Mouse (Mus musculus): ENCODE measurements at regions not wholly inside any gene's neighbourhood (a gene's known extent, or its start where the extent isn't known, plus 50 kb on each side); places are given as distances from the start of the nearest gene placed in this dataset.

DNA sequence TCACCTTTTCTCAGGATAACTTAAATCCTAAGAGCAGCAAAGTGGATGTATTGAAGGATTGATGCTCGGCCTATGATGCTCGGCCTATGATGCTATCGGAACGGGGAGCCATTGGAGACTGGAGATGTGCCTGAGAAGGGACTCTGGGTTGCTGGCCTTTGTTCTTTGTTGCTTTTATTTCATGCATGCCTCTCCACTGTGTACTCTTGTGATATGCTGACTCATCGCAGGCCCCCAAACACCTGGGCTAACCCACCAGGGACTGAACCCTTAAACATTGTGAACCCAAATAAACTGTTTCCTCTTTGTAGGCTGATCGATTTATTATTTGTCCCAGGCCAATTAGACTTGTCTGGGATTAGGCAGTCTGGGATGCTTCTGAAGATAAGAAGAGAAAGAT, 61.9 kb downstream of the Pdcl3 start:
- Histone ChIP-seq H3K4me1 (ENCODE audit: control insufficient read depth, insufficient read depth, low read length) (no peaks in the 10 kb centered on the region), H3K36me3 (ENCODE audit: control insufficient read depth, insufficient read depth, low read length) (no peaks in the 10 kb centered on the region), H3K27me3 (ENCODE audit: control insufficient read depth, insufficient read depth, low read length) (no peaks in the 10 kb centered on the region), H3K4me2 (no peak overlapping the region), H3K9me3 (replicated peaks; ENCODE audit: control insufficient read depth, low read length) (peaks cover 2% of the 10 kb centered on the region; the same call in 1 of the 2 replicates), H3K27ac (ENCODE audit: low read depth, low read length) (no peak overlapping the region), H3K9ac (ENCODE audit: low read depth, low read length) (no peak overlapping the region), H3K4me3 (ENCODE audit: low read depth, low read length) (no peak overlapping the region)
- WGBS (ENCODE audit: insufficient replicate concordance), result 90% methylated on average over 6 of the region's 6 CpGs
- no peak for ATAC-seq (replicated peaks; ENCODE audit: insufficient number of reproducible peaks, low FRiP score, low TSS enrichment)

DNA sequence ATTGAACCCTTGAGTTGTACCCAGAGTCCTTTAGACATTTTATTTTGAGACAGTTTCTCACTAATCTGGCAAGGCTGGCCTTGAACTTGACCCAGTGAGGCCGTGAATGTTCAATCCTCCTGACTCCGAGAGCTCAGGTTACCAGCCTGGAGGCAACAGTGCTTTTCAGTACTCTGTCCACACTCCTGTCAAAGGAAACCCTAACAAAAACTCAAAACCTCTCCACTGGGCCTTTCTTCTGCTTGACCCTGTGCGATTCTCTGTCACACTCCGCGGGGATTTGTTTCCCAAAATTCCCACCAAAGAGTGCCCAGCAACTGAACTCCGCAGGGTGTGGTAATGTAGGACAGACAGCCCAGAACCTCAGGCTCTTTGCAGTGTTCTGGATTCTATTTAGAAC, 71.9 kb downstream of the Pdcl3 start:
- ATAC-seq (replicated peaks; ENCODE audit: insufficient number of reproducible peaks, low FRiP score, low TSS enrichment), result no peak
- no peaks in the 10 kb centered on the region for H3K36me3 ChIP-seq (ENCODE audit: control insufficient read depth, insufficient read depth, low read length)
- no peak overlapping the region for H3K9ac ChIP-seq (ENCODE audit: low read depth, low read length)
- WGBS (ENCODE audit: insufficient replicate concordance), result 79% methylated on average over 6 of the region's 6 CpGs
- no peak overlapping the region for H3K4me2 ChIP-seq
- H3K4me3 ChIP-seq (ENCODE audit: low read depth, low read length), result no peak overlapping the region
- no peaks in the 10 kb centered on the region for H3K27me3 ChIP-seq (ENCODE audit: control insufficient read depth, insufficient read depth, low read length)
- H3K4me1 ChIP-seq (ENCODE audit: control insufficient read depth, insufficient read depth, low read length), result no peaks in the 10 kb centered on the region
- H3K9me3 ChIP-seq (replicated peaks; ENCODE audit: control insufficient read depth, low read length), result no peaks in the 10 kb centered on the region
- H3K27ac ChIP-seq (ENCODE audit: low read depth, low read length), result no peak overlapping the region

DNA sequence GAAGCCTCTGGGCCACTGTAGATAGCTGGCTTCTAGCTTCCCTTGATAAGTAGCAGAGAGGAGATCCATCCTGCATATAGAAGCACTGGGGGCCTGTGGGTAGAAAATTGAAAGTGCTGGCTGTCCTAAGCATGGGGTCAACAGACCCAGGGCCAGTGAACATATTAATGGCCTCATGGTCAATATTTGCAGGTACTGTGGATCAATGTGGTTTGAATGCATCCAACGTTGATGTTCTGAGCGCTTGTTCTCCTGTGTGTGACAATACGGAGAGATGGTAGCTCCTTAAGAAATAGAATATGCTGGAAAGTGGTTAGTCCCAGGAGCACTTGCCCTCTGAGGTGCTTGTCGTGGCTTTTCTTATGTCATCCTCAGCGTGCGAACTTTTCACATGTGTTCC, 77.1 kb downstream of the Pdcl3 start:
- no peaks in the 10 kb centered on the region for H3K27me3 ChIP-seq (ENCODE audit: control insufficient read depth, insufficient read depth, low read length)
- H3K4me1 ChIP-seq (ENCODE audit: control insufficient read depth, insufficient read depth, low read length), result peaks cover 3% of the 10 kb centered on the region; the same call in 1 of the 2 replicates
- no peaks in the 10 kb centered on the region for H3K9me3 ChIP-seq (replicated peaks; ENCODE audit: control insufficient read depth, low read length)
- ATAC-seq (replicated peaks; ENCODE audit: insufficient number of reproducible peaks, low FRiP score, low TSS enrichment), result no peak
- no peaks in the 10 kb centered on the region for H3K36me3 ChIP-seq (ENCODE audit: control insufficient read depth, insufficient read depth, low read length)
- H3K27ac ChIP-seq (ENCODE audit: low read depth, low read length), result no peak overlapping the region
- WGBS (ENCODE audit: insufficient replicate concordance), result 85% methylated on average over 6 of the region's 6 CpGs
- no peak overlapping the region for H3K4me2 ChIP-seq
- H3K4me3 ChIP-seq (ENCODE audit: low read depth, low read length), result no peak overlapping the region
- H3K9ac ChIP-seq (ENCODE audit: low read depth, low read length), result no peak overlapping the region

DNA sequence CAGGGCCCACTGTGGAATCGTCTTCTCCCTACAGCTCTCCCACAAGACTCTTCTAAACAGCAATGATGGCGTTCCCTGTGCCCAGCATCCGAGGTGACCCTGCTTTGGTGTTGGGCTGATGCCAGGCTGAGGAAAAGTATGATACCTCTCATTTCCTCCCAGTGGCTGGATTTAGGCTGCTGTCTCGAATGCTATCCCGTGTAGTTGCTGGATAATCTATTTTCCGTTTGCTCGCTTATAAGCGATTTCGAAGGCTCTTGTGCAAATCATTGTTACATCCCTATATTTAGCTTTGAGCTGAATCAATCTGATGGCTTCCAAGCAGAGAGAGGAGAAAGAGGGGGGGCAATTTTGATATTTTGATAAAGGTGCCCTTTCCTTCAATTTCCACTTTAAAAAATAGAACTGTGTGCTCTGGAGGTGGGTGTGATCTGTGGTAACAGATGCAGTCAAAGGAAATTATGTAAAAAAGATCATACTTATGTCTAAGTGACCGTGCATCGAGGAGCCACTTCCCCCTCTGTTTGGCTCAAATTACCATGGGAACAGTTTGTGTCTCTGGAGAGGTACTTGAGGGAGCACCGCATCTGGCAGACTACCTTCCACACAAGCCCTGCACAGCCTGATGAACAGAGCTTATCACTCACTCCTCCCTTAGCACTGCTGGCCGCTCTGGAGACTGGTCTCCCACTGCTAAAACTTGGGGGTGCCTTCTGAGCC, 78.4 kb downstream of the Pdcl3 start:
- ATAC-seq (replicated peaks; ENCODE audit: insufficient number of reproducible peaks, low FRiP score, low TSS enrichment), result no peak
- no peaks in the 10 kb centered on the region for H3K36me3 ChIP-seq (ENCODE audit: control insufficient read depth, insufficient read depth, low read length)
- H3K9me3 ChIP-seq (replicated peaks; ENCODE audit: control insufficient read depth, low read length), result no peaks in the 10 kb centered on the region
- H3K27me3 ChIP-seq (ENCODE audit: control insufficient read depth, insufficient read depth, low read length), result no peaks in the 10 kb centered on the region
- peaks cover 3% of the 10 kb centered on the region; the same call in 1 of the 2 replicates for H3K4me1 ChIP-seq (ENCODE audit: control insufficient read depth, insufficient read depth, low read length)
- no peak overlapping the region for H3K9ac ChIP-seq (ENCODE audit: low read depth, low read length)
- H3K4me3 ChIP-seq (ENCODE audit: low read depth, low read length), result no peak overlapping the region
- H3K4me2 ChIP-seq, result no peak overlapping the region
- WGBS (ENCODE audit: insufficient replicate concordance), result 54% methylated on average over 13 of the region's 13 CpGs
- no peak overlapping the region for H3K27ac ChIP-seq (ENCODE audit: low read depth, low read length)

DNA sequence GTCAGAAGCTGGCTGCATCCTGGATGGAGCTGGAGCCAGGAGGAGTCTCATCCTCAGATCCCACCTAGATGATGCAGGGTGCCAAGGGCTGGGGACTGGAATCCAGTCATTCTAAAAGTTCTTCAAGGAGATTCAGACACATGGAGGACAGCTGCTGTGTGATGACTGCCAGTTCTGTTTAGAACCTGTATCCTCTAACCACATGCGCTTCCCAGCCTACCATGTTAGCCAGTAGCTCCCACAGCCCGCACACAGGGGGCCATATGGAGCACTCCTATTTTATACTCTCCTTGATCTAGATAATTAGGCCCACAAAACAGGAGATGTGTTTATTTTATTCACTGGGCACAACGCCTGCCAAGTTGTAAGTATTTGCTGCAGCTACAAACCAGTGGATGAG, 79.4 kb downstream of the Pdcl3 start:
- Histone ChIP-seq H3K27ac (ENCODE audit: low read depth, low read length) (no peak overlapping the region), H3K9me3 (replicated peaks; ENCODE audit: control insufficient read depth, low read length) (no peaks in the 10 kb centered on the region), H3K36me3 (ENCODE audit: control insufficient read depth, insufficient read depth, low read length) (no peaks in the 10 kb centered on the region), H3K27me3 (ENCODE audit: control insufficient read depth, insufficient read depth, low read length) (no peaks in the 10 kb centered on the region), H3K4me1 (ENCODE audit: control insufficient read depth, insufficient read depth, low read length) (peaks cover 3% of the 10 kb centered on the region; the same call in 1 of the 2 replicates), H3K4me2 (no peak overlapping the region), H3K9ac (ENCODE audit: low read depth, low read length) (no peak overlapping the region), H3K4me3 (ENCODE audit: low read depth, low read length) (no peak overlapping the region)
- no peak for ATAC-seq (replicated peaks; ENCODE audit: insufficient number of reproducible peaks, low FRiP score, low TSS enrichment)
- 87% methylated on average over 3 of the region's 3 CpGs for WGBS (ENCODE audit: insufficient replicate concordance)

DNA sequence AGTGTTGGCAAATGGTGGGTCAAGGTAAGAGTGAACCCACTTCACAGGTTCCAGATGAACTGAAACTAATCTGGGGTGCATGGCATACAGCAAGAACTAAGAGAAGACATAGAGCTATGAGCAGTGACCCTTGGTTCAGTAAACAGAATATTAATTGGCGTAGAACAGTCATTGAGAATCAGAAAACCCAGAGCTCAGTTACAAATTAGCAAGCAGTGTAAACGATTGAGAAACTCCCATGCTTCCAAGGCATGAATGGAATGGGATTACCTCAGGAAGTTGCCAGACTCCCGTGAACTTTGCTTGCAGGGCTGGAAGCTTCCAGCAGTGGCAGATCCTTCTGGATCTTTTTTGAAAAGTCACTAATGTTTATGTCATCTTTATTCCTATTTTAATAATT, 82.5 kb downstream of the Pdcl3 start:
- no peak overlapping the region for H3K9ac ChIP-seq (ENCODE audit: low read depth, low read length)
- peaks cover 3% of the 10 kb centered on the region; the same call in 1 of the 2 replicates for H3K4me1 ChIP-seq (ENCODE audit: control insufficient read depth, insufficient read depth, low read length)
- WGBS (ENCODE audit: insufficient replicate concordance), result 56% methylated on average over 3 of the region's 3 CpGs
- H3K36me3 ChIP-seq (ENCODE audit: control insufficient read depth, insufficient read depth, low read length), result no peaks in the 10 kb centered on the region
- ATAC-seq (replicated peaks; ENCODE audit: insufficient number of reproducible peaks, low FRiP score, low TSS enrichment), result no peak
- no peak overlapping the region for H3K4me2 ChIP-seq
- no peaks in the 10 kb centered on the region for H3K9me3 ChIP-seq (replicated peaks; ENCODE audit: control insufficient read depth, low read length)
- H3K4me3 ChIP-seq (ENCODE audit: low read depth, low read length), result no peak overlapping the region
- H3K27me3 ChIP-seq (ENCODE audit: control insufficient read depth, insufficient read depth, low read length), result no peaks in the 10 kb centered on the region
- no peak overlapping the region for H3K27ac ChIP-seq (ENCODE audit: low read depth, low read length)

DNA sequence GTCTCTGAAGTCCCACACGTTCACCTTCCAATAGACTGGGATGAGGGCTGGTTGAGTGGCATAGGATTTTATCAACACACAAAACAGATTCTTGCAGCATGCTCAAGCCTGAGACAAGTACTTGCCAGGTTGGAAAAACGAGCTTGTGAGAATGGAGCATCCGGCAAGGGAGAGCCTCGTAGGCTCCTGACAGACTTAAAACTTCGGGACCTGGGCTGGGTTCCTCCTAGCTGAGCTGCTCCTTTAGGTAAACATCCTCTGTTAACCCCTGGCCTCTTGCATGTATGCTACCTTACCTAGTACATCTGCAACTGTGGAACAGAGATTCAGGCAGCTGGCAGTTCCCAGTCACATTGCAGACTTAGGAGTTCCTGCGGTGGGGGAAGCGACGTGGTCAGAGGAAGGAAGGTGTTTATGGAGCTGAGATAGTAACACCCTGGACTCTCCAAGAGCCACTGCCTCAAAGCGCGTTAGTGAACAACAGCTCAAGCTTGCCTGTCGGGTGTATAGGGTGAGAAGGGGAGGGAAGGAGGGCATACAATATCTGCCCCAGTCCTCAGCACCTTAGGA, 83.8 kb downstream of the Pdcl3 start:
- Histone ChIP-seq H3K9me3 (replicated peaks; ENCODE audit: control insufficient read depth, low read length) (no peaks in the 10 kb centered on the region), H3K4me1 (ENCODE audit: control insufficient read depth, insufficient read depth, low read length) (no peaks in the 10 kb centered on the region; the same call in 1 of the 2 replicates), H3K9ac (ENCODE audit: low read depth, low read length) (no peak overlapping the region), H3K36me3 (ENCODE audit: control insufficient read depth, insufficient read depth, low read length) (no peaks in the 10 kb centered on the region), H3K27ac (ENCODE audit: low read depth, low read length) (no peak overlapping the region), H3K4me2 (no peak overlapping the region), H3K27me3 (ENCODE audit: control insufficient read depth, insufficient read depth, low read length) (no peaks in the 10 kb centered on the region), H3K4me3 (ENCODE audit: low read depth, low read length) (no peak overlapping the region)
- 45% methylated on average over 11 of the region's 11 CpGs for WGBS (ENCODE audit: insufficient replicate concordance)
- ATAC-seq (replicated peaks; ENCODE audit: insufficient number of reproducible peaks, low FRiP score, low TSS enrichment), result no peak

DNA sequence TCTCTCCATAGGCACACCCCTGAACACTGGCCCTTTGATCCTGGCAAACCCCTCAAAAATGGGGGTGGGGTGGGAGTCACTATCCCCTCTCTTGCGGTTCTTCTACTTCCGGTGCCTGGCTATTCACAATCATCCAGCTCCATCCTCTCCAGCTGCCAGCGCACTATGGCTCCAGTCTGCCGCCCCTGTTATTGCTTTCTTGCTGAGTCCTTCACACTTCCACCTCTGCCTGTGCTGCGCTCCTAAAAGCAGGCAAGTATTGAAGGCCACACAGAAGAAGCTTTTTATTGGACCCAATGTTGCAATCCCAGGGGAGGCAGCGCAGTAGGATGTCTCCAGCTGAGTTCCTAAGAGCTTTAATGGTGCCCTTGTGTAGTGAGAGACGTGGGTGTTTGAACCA, 84.3 kb downstream of the Pdcl3 start:
- ATAC-seq (replicated peaks; ENCODE audit: insufficient number of reproducible peaks, low FRiP score, low TSS enrichment), result no peak
- no peak overlapping the region for H3K9ac ChIP-seq (ENCODE audit: low read depth, low read length)
- no peaks in the 10 kb centered on the region for H3K27me3 ChIP-seq (ENCODE audit: control insufficient read depth, insufficient read depth, low read length)
- H3K36me3 ChIP-seq (ENCODE audit: control insufficient read depth, insufficient read depth, low read length), result no peaks in the 10 kb centered on the region
- no peaks in the 10 kb centered on the region for H3K9me3 ChIP-seq (replicated peaks; ENCODE audit: control insufficient read depth, low read length)
- 72% methylated on average over 7 of the region's 7 CpGs for WGBS (ENCODE audit: insufficient replicate concordance)
- no peak overlapping the region for H3K4me3 ChIP-seq (ENCODE audit: low read depth, low read length)
- no peaks in the 10 kb centered on the region for H3K4me1 ChIP-seq (ENCODE audit: control insufficient read depth, insufficient read depth, low read length)
- H3K4me2 ChIP-seq, result no peak overlapping the region
- no peak overlapping the region for H3K27ac ChIP-seq (ENCODE audit: low read depth, low read length)

DNA sequence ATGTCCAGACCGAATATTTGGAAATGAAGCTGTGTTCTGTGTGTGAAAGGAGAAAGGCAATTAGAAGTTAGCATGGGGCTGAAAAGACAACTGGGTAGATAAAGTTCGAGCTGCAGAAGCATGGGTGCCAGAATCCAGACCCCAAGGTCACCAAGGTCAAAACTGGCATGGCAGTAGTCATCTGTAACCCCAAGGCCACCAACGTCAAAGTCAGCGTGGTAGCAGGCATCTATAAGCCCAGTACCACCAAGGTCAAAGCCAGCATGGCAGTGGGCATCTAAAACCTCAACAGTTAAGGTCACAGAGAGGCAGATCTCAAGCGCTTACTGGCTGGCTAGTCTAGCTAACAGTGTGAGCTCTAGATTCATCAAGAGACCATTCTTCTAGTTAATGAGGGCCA, 90.6 kb downstream of the Pdcl3 start:
- Histone ChIP-seq H3K27me3 (ENCODE audit: control insufficient read depth, insufficient read depth, low read length) (no peaks in the 10 kb centered on the region), H3K36me3 (ENCODE audit: control insufficient read depth, insufficient read depth, low read length) (no peaks in the 10 kb centered on the region), H3K9ac (ENCODE audit: low read depth, low read length) (no peak overlapping the region), H3K9me3 (replicated peaks; ENCODE audit: control insufficient read depth, low read length) (peaks cover 3% of the 10 kb centered on the region; the same call in 1 of the 2 replicates), H3K4me3 (ENCODE audit: low read depth, low read length) (no peak overlapping the region), H3K27ac (ENCODE audit: low read depth, low read length) (no peak overlapping the region), H3K4me2 (no peak overlapping the region), H3K4me1 (ENCODE audit: control insufficient read depth, insufficient read depth, low read length) (no peaks in the 10 kb centered on the region)
- ATAC-seq (replicated peaks; ENCODE audit: insufficient number of reproducible peaks, low FRiP score, low TSS enrichment), result no peak
- 71% methylated on average over 5 of the region's 5 CpGs for WGBS (ENCODE audit: insufficient replicate concordance)
